Mouse (Mus musculus): ENCODE data around the gene Ndufb2. TPM values are rescaled to one million over a fixed set of nuclear protein-coding genes. Genes with fewer than 3 reads are reported as not detected.
A peak's percentile ranks its signal among the peaks of the same experiment; 100 is the strongest.

Gene Ndufb2
- total and polyA plus RNA-seq, 2 experiments from 2014 or later = 290 to 589 TPM

GRCm38 (mm10) chr6:39591481-39591880, 893 bp upstream of the Ndufb2 start:
- H3K9me3 ChIP-seq (ENCODE audit: low read length) = no peaks in the 10 kb centered on the region
- peaks cover 30% of the 10 kb centered on the region for H3K36me3 ChIP-seq (ENCODE audit: insufficient read depth, low read length)
- DNase-seq (ENCODE audit: low spot score) (no peak), ATAC-seq (ENCODE audit: low FRiP score) (no peak)
- H3K9ac ChIP-seq (replicated peaks; ENCODE audit: low read length, poor library complexity, severe bottlenecking) = no peak overlapping the region
- no peak overlapping the region for H3K4me2 ChIP-seq (ENCODE audit: low read depth, low read length, poor library complexity, severe bottlenecking)
- H3K27me3 ChIP-seq (ENCODE audit: insufficient read depth, low read length) = no peaks in the 10 kb centered on the region
- no peak overlapping the region for H3K4me3 ChIP-seq (ENCODE audit: low read depth, low read length)
- H3K4me1 ChIP-seq (ENCODE audit: insufficient read depth, low read length) = peaks cover 6% of the 10 kb centered on the region; the same call in 1 of the 2 replicates
- 0 out of 2 replicates have a peak overlapping the region, but pooled peaks have one; percentile 89 for H3K27ac ChIP-seq (ENCODE audit: low read depth, low read length)
- 95% methylated on average over 4 of the region's 4 CpGs for WGBS
- no peak for TF ChIP-seq CTCF (IDR thresholded peaks at IDR 0.05)

DNA sequence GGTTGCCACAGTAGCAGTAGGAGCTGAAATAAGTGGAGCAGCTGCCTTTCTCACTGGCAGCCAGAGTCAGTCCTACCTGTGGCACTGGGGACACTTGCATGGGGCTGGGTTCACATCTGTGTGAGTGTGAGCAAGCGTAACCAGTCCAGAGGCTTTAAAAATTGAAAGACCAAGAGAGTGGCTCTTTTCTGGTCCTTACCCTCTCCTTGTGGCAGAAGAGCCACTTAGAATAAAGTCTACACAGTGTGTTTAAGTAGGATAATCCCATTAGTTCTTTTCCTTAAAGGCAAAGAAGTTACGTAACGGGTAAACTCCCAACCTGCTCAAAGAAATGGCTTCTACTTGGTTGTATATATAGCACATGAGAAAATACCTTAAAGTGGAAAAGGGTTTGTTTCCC, 8.5 kb downstream of the Ndufb2 start:
- no peaks in the 10 kb centered on the region for H3K9me3 ChIP-seq (ENCODE audit: low read length)
- no peak for TF ChIP-seq CTCF (IDR thresholded peaks at IDR 0.05)
- no peak overlapping the region for H3K4me2 ChIP-seq (ENCODE audit: low read depth, low read length, poor library complexity, severe bottlenecking)
- ATAC-seq (ENCODE audit: low FRiP score) (no peak), DNase-seq (ENCODE audit: low spot score) (no peak)
- no peaks in the 10 kb centered on the region for H3K4me1 ChIP-seq (ENCODE audit: insufficient read depth, low read length)
- H3K27ac ChIP-seq (ENCODE audit: low read depth, low read length) = no peak overlapping the region
- H3K9ac ChIP-seq (replicated peaks; ENCODE audit: low read length, poor library complexity, severe bottlenecking) = no peak overlapping the region
- 89% methylated on average over 3 of the region's 3 CpGs for WGBS
- no peaks in the 10 kb centered on the region for H3K27me3 ChIP-seq (ENCODE audit: insufficient read depth, low read length)
- no peak overlapping the region for H3K4me3 ChIP-seq (ENCODE audit: low read depth, low read length)
- peaks cover 33% of the 10 kb centered on the region for H3K36me3 ChIP-seq (ENCODE audit: insufficient read depth, low read length)

- ATAC-seq (ENCODE audit: low FRiP score) (no peak), DNase-seq (ENCODE audit: low spot score) (no peak)
- no peak for TF ChIP-seq CTCF (IDR thresholded peaks at IDR 0.05)
- H3K9me3 ChIP-seq (ENCODE audit: low read length) = no peaks in the 10 kb centered on the region
- no peaks in the 10 kb centered on the region for H3K4me1 ChIP-seq (ENCODE audit: insufficient read depth, low read length)
- H3K4me2 ChIP-seq (ENCODE audit: low read depth, low read length, poor library complexity, severe bottlenecking) = no peak overlapping the region
- no peak overlapping the region for H3K27ac ChIP-seq (ENCODE audit: low read depth, low read length)
- no peak overlapping the region for H3K9ac ChIP-seq (replicated peaks; ENCODE audit: low read length, poor library complexity, severe bottlenecking)
- WGBS = 88% methylated on average over 3 of the region's 3 CpGs
- H3K27me3 ChIP-seq (ENCODE audit: insufficient read depth, low read length) = no peaks in the 10 kb centered on the region
- H3K4me3 ChIP-seq (ENCODE audit: low read depth, low read length) = no peak overlapping the region
- peaks cover 30% of the 10 kb centered on the region for H3K36me3 ChIP-seq (ENCODE audit: insufficient read depth, low read length)
Observed at GRCm38 (mm10) chr6:39601828-39602227, 9.5 kb downstream of the Ndufb2 start.

DNA sequence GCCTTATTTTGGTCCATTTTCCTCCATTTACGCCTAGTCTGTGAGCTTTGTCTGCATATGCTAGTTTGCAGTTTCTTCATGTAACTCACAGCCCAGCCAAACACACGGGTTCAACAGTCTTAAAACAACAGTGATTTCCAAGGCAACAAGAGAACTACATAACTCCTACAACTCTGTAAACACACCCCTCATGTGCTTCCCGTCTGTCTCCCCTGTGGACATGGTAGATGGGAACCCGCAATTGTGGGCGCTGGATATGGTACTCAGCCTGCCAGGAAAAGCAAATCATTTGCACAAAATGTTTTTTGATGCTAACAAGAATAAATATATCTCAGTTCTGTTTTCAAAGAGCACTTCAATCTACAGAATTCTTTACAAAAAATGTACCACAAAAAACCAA, 12.2 kb downstream of the Ndufb2 start:
- Histone ChIP-seq H3K36me3 (ENCODE audit: insufficient read depth, low read length) (peaks cover 14% of the 10 kb centered on the region), H3K4me2 (ENCODE audit: low read depth, low read length, poor library complexity, severe bottlenecking) (no peak overlapping the region), H3K27ac (ENCODE audit: low read depth, low read length) (no peak overlapping the region), H3K9ac (replicated peaks; ENCODE audit: low read length, poor library complexity, severe bottlenecking) (no peak overlapping the region), H3K4me3 (ENCODE audit: low read depth, low read length) (no peak overlapping the region), H3K4me1 (ENCODE audit: insufficient read depth, low read length) (no peaks in the 10 kb centered on the region), H3K9me3 (ENCODE audit: low read length) (no peaks in the 10 kb centered on the region), H3K27me3 (ENCODE audit: insufficient read depth, low read length) (no peaks in the 10 kb centered on the region)
- DNase-seq (ENCODE audit: low spot score) (no peak), ATAC-seq (ENCODE audit: low FRiP score) (no peak)
- 86% methylated on average over 5 of the region's 5 CpGs for WGBS
- no peak for TF ChIP-seq CTCF (IDR thresholded peaks at IDR 0.05)

DNA sequence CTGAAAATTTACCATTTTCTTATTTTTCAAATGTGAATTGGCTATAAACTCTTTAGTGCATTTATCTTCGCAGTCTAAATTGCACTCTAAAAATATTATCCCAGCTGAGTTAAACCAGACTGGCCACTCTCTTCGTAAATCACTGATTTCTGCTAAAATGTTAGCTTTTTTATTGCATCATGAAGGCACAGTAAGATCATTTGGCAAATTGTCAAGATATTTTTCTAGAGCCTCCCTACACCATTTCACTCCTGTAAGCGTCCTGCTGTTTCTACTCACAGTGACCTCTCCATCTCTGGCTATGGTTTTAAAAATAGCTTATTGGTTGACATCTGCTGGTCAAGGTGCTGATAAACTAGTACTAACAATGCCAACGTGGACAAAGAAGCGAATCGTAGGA, 13.7 kb downstream of the Ndufb2 start:
- Histone ChIP-seq H3K4me1 (ENCODE audit: insufficient read depth, low read length) (no peaks in the 10 kb centered on the region), H3K4me3 (ENCODE audit: low read depth, low read length) (no peak overlapping the region), H3K9ac (replicated peaks; ENCODE audit: low read length, poor library complexity, severe bottlenecking) (no peak overlapping the region), H3K27me3 (ENCODE audit: insufficient read depth, low read length) (no peaks in the 10 kb centered on the region), H3K36me3 (ENCODE audit: insufficient read depth, low read length) (peaks cover 5% of the 10 kb centered on the region; the same call in 1 of the 2 replicates), H3K9me3 (ENCODE audit: low read length) (no peaks in the 10 kb centered on the region), H3K27ac (ENCODE audit: low read depth, low read length) (no peak overlapping the region), H3K4me2 (ENCODE audit: low read depth, low read length, poor library complexity, severe bottlenecking) (no peak overlapping the region)
- DNase-seq (ENCODE audit: low spot score) = no peak
- WGBS = 87% methylated on average over 6 of the region's 6 CpGs
- TF ChIP-seq CTCF (IDR thresholded peaks at IDR 0.05) = no peak
- ATAC-seq (ENCODE audit: low FRiP score) = no peak

DNA sequence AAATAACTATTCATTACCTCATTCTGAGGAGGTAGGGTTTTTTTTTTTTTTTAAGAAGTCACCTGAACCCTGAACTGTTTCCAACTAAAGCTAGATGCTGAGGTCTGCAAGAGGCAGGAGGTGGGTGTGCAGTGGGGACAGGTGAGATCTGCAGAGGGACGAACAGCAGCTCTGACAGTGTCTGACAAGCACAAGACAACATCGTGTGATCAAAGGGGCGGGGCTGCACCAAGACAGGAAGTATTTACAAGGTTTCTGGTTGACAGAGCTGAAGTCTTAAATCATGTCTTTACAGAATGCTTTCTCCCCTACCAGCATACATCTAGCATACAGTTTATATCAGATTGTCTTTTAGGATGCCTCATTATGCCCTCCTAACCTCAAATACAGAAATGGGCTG, 14.5 kb downstream of the Ndufb2 start:
- Histone ChIP-seq H3K4me1 (ENCODE audit: insufficient read depth, low read length) (no peaks in the 10 kb centered on the region), H3K27ac (ENCODE audit: low read depth, low read length) (no peak overlapping the region), H3K36me3 (ENCODE audit: insufficient read depth, low read length) (peaks cover 5% of the 10 kb centered on the region; the same call in 1 of the 2 replicates), H3K9ac (replicated peaks; ENCODE audit: low read length, poor library complexity, severe bottlenecking) (no peak overlapping the region), H3K27me3 (ENCODE audit: insufficient read depth, low read length) (no peaks in the 10 kb centered on the region), H3K4me3 (ENCODE audit: low read depth, low read length) (no peak overlapping the region), H3K9me3 (ENCODE audit: low read length) (no peaks in the 10 kb centered on the region), H3K4me2 (ENCODE audit: low read depth, low read length, poor library complexity, severe bottlenecking) (no peak overlapping the region)
- DNase-seq (ENCODE audit: low spot score) = no peak
- TF ChIP-seq CTCF (IDR thresholded peaks at IDR 0.05) = no peak
- WGBS = 79% methylated on average over 3 of the region's 3 CpGs
- no peak for ATAC-seq (ENCODE audit: low FRiP score)
